Mouse (Mus musculus): ENCODE measurements around the gene Grn. TPM values are rescaled to one million over a fixed set of nuclear protein-coding genes. Genes with fewer than 3 reads are reported as not detected.
A peak's percentile ranks its signal among the peaks of the same experiment; 100 is the strongest.

Grn gene
- polyA plus RNA-seq, 1 experiment from 2014 or later, result 155 TPM

GRCm38 (mm10) chr11:102411704-102412103, 18.4 kb upstream of the Grn start:
- H3K36me3 ChIP-seq, result no peaks in the 10 kb centered on the region
- no peaks in the 10 kb centered on the region for H3K27me3 ChIP-seq (replicated peaks)
- WGBS, result 6% methylated on average over 11 of the region's 11 CpGs
- no peak overlapping the region for H3K4me3 ChIP-seq (replicated peaks)
- H3K4me2 ChIP-seq, result no peak overlapping the region
- H3K9me3 ChIP-seq, result no peaks in the 10 kb centered on the region
- H3K27ac ChIP-seq, result no peak overlapping the region
- H3K4me1 ChIP-seq, result peaks cover 8% of the 10 kb centered on the region
- H3K9ac ChIP-seq, result no peak overlapping the region
- ATAC-seq (ENCODE audit: insufficient read depth, low FRiP score, low read depth), result no peak

- Histone ChIP-seq H3K4me1 (peaks cover 8% of the 10 kb centered on the region), H3K36me3 (no peaks in the 10 kb centered on the region), H3K9ac (no peak overlapping the region), H3K9me3 (no peaks in the 10 kb centered on the region), H3K27me3 (replicated peaks) (no peaks in the 10 kb centered on the region), H3K27ac (no peak overlapping the region), H3K4me3 (replicated peaks) (no peak overlapping the region), H3K4me2 (no peak overlapping the region)
- 74% methylated on average over 8 of the region's 8 CpGs for WGBS
- no peak for ATAC-seq (ENCODE audit: insufficient read depth, low FRiP score, low read depth)
Measured at GRCm38 (mm10) chr11:102413059-102413458, 17.1 kb upstream of the Grn start.

- WGBS, result 65% methylated on average over 10 of the region's 10 CpGs
- no peak for ATAC-seq (ENCODE audit: insufficient read depth, low FRiP score, low read depth)
Measured at GRCm38 (mm10) chr11:102415034-102415802, 14.9 kb upstream of the Grn start.

GRCm38 (mm10) chr11:102417160-102417559, 13.0 kb upstream of the Grn start:
- Histone ChIP-seq H3K4me1 (no peaks in the 10 kb centered on the region), H3K9me3 (no peaks in the 10 kb centered on the region), H3K9ac (no peak overlapping the region), H3K4me2 (no peak overlapping the region), H3K4me3 (replicated peaks) (no peak overlapping the region), H3K27me3 (replicated peaks) (no peaks in the 10 kb centered on the region), H3K27ac (no peak overlapping the region), H3K36me3 (no peaks in the 10 kb centered on the region)
- 63% methylated on average over 1 of the region's 1 CpGs for WGBS
- ATAC-seq (ENCODE audit: insufficient read depth, low FRiP score, low read depth), result no peak

More at GRCm38 (mm10) chr11:102415034-102415802, 14.9 kb upstream of the Grn start:
- no peaks in the 10 kb centered on the region for H3K27me3 ChIP-seq (replicated peaks)
- H3K4me2 ChIP-seq, result no peak overlapping the region
- no peaks in the 10 kb centered on the region for H3K9me3 ChIP-seq
- no peak overlapping the region for H3K4me3 ChIP-seq (replicated peaks)
- no peak overlapping the region for H3K9ac ChIP-seq
- H3K4me1 ChIP-seq, result peaks cover 4% of the 10 kb centered on the region; the same call in 1 of the 2 replicates
- H3K36me3 ChIP-seq, result no peaks in the 10 kb centered on the region
- no peak overlapping the region for H3K27ac ChIP-seq

- Histone ChIP-seq H3K4me3 (replicated peaks) (no peak overlapping the region), H3K9ac (no peak overlapping the region), H3K36me3 (no peaks in the 10 kb centered on the region), H3K4me2 (no peak overlapping the region), H3K9me3 (no peaks in the 10 kb centered on the region), H3K27ac (no peak overlapping the region), H3K4me1 (no peaks in the 10 kb centered on the region), H3K27me3 (replicated peaks) (no peaks in the 10 kb centered on the region)
- ATAC-seq (ENCODE audit: insufficient read depth, low FRiP score, low read depth), result no peak
Measured at GRCm38 (mm10) chr11:102418887-102419286, 11.2 kb upstream of the Grn start.

GRCm38 (mm10) chr11:102421559-102421958, 8.6 kb upstream of the Grn start:
- 43% methylated on average over 8 of the region's 8 CpGs for WGBS

GRCm38 (mm10) chr11:102424666-102425065, 5.4 kb upstream of the Grn start:
- no peak for ATAC-seq (ENCODE audit: insufficient read depth, low FRiP score, low read depth)
- no peak overlapping the region for H3K27ac ChIP-seq
- WGBS, result 73% methylated on average over 6 of the region's 6 CpGs

More at GRCm38 (mm10) chr11:102421559-102421958, 8.6 kb upstream of the Grn start:
- Histone ChIP-seq H3K4me2 (no peak overlapping the region), H3K36me3 (no peaks in the 10 kb centered on the region), H3K27me3 (replicated peaks) (no peaks in the 10 kb centered on the region), H3K27ac (no peak overlapping the region), H3K9ac (no peak overlapping the region), H3K4me3 (replicated peaks) (no peak overlapping the region), H3K9me3 (no peaks in the 10 kb centered on the region), H3K4me1 (no peaks in the 10 kb centered on the region)
- ATAC-seq (ENCODE audit: insufficient read depth, low FRiP score, low read depth), result no peak

GRCm38 (mm10) chr11:102425555-102426316, 4.4 kb upstream of the Grn start:
- H3K36me3 ChIP-seq, result no peaks in the 10 kb centered on the region
- no peak overlapping the region for H3K4me3 ChIP-seq (replicated peaks)
- no peak for ATAC-seq (ENCODE audit: insufficient read depth, low FRiP score, low read depth)
- no peak overlapping the region for H3K27ac ChIP-seq
- H3K9me3 ChIP-seq, result no peaks in the 10 kb centered on the region
- H3K27me3 ChIP-seq (replicated peaks), result no peaks in the 10 kb centered on the region
- no peak overlapping the region for H3K4me2 ChIP-seq
- WGBS, result 70% methylated on average over 8 of the region's 8 CpGs
- no peak overlapping the region for H3K9ac ChIP-seq
- peaks cover 6% of the 10 kb centered on the region; the same call in 1 of the 2 replicates for H3K4me1 ChIP-seq

More at GRCm38 (mm10) chr11:102424666-102425065, 5.4 kb upstream of the Grn start:
- Histone ChIP-seq H3K36me3 (no peaks in the 10 kb centered on the region), H3K9ac (no peak overlapping the region), H3K27me3 (replicated peaks) (no peaks in the 10 kb centered on the region), H3K9me3 (no peaks in the 10 kb centered on the region), H3K4me1 (peaks cover 4% of the 10 kb centered on the region; the same call in 1 of the 2 replicates), H3K4me2 (no peak overlapping the region), H3K4me3 (replicated peaks) (no peak overlapping the region)

- no peak overlapping the region for H3K27ac ChIP-seq
- H3K27me3 ChIP-seq (replicated peaks), result no peaks in the 10 kb centered on the region
- H3K36me3 ChIP-seq, result no peaks in the 10 kb centered on the region
- ATAC-seq (ENCODE audit: insufficient read depth, low FRiP score, low read depth), result no peak
- 57% methylated on average over 8 of the region's 8 CpGs for WGBS
- no peak overlapping the region for H3K9ac ChIP-seq
- H3K9me3 ChIP-seq, result no peaks in the 10 kb centered on the region
- H3K4me3 ChIP-seq (replicated peaks), result peak overlapping the region; percentile 67; the same call in 1 of the 2 replicates
- H3K4me2 ChIP-seq, result peak overlapping the region; percentile 90; the same call in 1 of the 2 replicates
- peaks cover 17% of the 10 kb centered on the region for H3K4me1 ChIP-seq
Measured at GRCm38 (mm10) chr11:102428981-102429540, 1.1 kb upstream of the Grn start.

- peak overlapping the region; percentile 6 for H3K27ac ChIP-seq
- no peaks in the 10 kb centered on the region; the same call in 1 of the 2 replicates for H3K36me3 ChIP-seq
- peak overlapping the region; percentile 67 for H3K4me3 ChIP-seq (replicated peaks)
- no peak for ATAC-seq (ENCODE audit: insufficient read depth, low FRiP score, low read depth)
- no peaks in the 10 kb centered on the region for H3K27me3 ChIP-seq (replicated peaks)
- WGBS, result 35% methylated on average over 3 of the region's 3 CpGs
- no peak overlapping the region for H3K9ac ChIP-seq
- H3K4me1 ChIP-seq, result peaks cover 17% of the 10 kb centered on the region
- H3K9me3 ChIP-seq, result no peaks in the 10 kb centered on the region
- peak overlapping the region; percentile 90 for H3K4me2 ChIP-seq
Measured at GRCm38 (mm10) chr11:102429551-102429950, 564 bp upstream of the Grn start.

- H3K9ac ChIP-seq, result peak overlapping the region; percentile 38
- H3K4me1 ChIP-seq, result peaks cover 17% of the 10 kb centered on the region
- peak overlapping the region; percentile 67 for H3K4me3 ChIP-seq (replicated peaks)
- H3K4me2 ChIP-seq, result peak overlapping the region; percentile 90
- H3K36me3 ChIP-seq, result peaks cover 15% of the 10 kb centered on the region
- no peaks in the 10 kb centered on the region for H3K9me3 ChIP-seq
- H3K27me3 ChIP-seq (replicated peaks), result no peaks in the 10 kb centered on the region
- peak overlapping the region; percentile 90 for H3K27ac ChIP-seq
- WGBS, result 0% methylated on average over 7 of the region's 7 CpGs
- ATAC-seq (ENCODE audit: insufficient read depth, low FRiP score, low read depth), result 0 out of 2 replicates have a peak, but pooled peaks have one; percentile 41
Measured at GRCm38 (mm10) chr11:102431018-102431645, 1.0 kb downstream of the Grn start.
